Mouse (Mus musculus) E14TG2a.4 (cell line): Measurements from ENCODE around the gene Gm20388.

Source experiments
- H3K27me3 ChIP-seq: 2 replicates; pipeline ENCODE4 v1.6.1; 2014; ENCODE audit warnings: low read length, control low read depth; ENCODE audit not compliant: insufficient read depth
- H3K36me3 ChIP-seq: 2 replicates; pipeline ENCODE4 v1.6.1; 2014; ENCODE audit warnings: low read length, control low read depth; ENCODE audit not compliant: insufficient read depth
- H3K4me1 ChIP-seq: replicated peaks from 2 replicates; pipeline ENCODE4 v1.6.1; 2014; ENCODE audit warnings: low read depth, low read length, control low read depth
- H3K4me3 ChIP-seq: replicated peaks from 2 replicates; pipeline ENCODE4 v1.5.1; 2014; ENCODE audit warnings: mild to moderate bottlenecking, low read length
- H3K9me3 ChIP-seq: 2 replicates; pipeline ENCODE4 v1.6.1; 2014; ENCODE audit warnings: low read length, control low read depth
- CTCF ChIP-seq: conservative IDR thresholded peaks from 2 replicates; pipeline ENCODE4 v1.5.1; 2014; ENCODE audit warnings: low read length
- NANOG ChIP-seq: IDR thresholded peaks from 2 replicates; pipeline ENCODE4 v1.6.1; 2014; ENCODE audit warnings: borderline replicate concordance, low read length, mixed read lengths
- POU5F1 ChIP-seq: IDR thresholded peaks from 2 replicates; pipeline ENCODE4 v1.6.1; 2014; ENCODE audit warnings: low read length, borderline replicate concordance

The Gm20388 gene

GRCm38 (mm10) chr8:120368814-120369649 is 458.4 kb downstream of the Gm20388 start:
- Histone ChIP-seq H3K27me3 (no peaks in the 10 kb centered on the region), H3K4me3 (peak overlapping the region; percentile 64), H3K36me3 (no peaks in the 10 kb centered on the region), H3K9me3 (no peaks in the 10 kb centered on the region), H3K4me1 (peaks cover 70% of the 10 kb centered on the region)
- TF ChIP-seq NANOG, result no peak
- TF ChIP-seq CTCF, result no peak

GRCm38 (mm10) chr8:120369956-120370355 is 459.3 kb downstream of the Gm20388 start:
- peaks cover 70% of the 10 kb centered on the region for H3K4me1 ChIP-seq
- TF ChIP-seq NANOG (no peak), POU5F1 (no peak), CTCF (no peak)

GRCm38 (mm10) chr8:120370461-120370860 is 459.8 kb downstream of the Gm20388 start:
- Histone ChIP-seq H3K36me3 (no peaks in the 10 kb centered on the region), H3K4me3 (no peak overlapping the region), H3K27me3 (no peaks in the 10 kb centered on the region), H3K4me1 (peaks cover 70% of the 10 kb centered on the region), H3K9me3 (no peaks in the 10 kb centered on the region)
- TF ChIP-seq POU5F1 (no peak), NANOG (no peak), CTCF (no peak)

More at GRCm38 (mm10) chr8:120369956-120370355, 459.3 kb downstream of the Gm20388 start:
- Histone ChIP-seq H3K27me3 (no peaks in the 10 kb centered on the region), H3K4me3 (peak overlapping the region; percentile 64; the same call in 1 of the 2 replicates), H3K9me3 (no peaks in the 10 kb centered on the region), H3K36me3 (no peaks in the 10 kb centered on the region)

DNA sequence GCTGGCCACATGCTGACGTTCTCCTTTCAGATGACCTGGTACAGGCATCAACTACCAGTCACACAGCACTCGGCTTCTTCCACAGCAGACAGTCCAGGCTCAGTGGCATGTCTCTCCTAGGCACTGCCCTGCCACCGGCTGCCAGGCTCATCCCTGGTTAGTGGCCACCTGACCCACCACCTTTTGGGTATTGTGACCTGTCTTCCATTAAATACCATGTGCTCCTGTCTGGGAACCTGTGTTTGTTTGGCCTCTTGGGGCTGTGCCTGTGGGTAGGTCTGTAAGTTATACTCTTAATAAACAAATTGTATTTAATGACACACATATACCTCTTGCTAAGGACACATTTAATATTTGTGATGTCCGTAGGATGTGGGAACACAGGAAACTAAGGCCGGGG is 460.5 kb downstream of the Gm20388 start:
- Histone ChIP-seq H3K36me3 (no peaks in the 10 kb centered on the region), H3K4me1 (peaks cover 70% of the 10 kb centered on the region), H3K27me3 (no peaks in the 10 kb centered on the region), H3K9me3 (no peaks in the 10 kb centered on the region), H3K4me3 (no peak overlapping the region)
- no peak for TF ChIP-seq CTCF
- TF ChIP-seq POU5F1, result no peak
- TF ChIP-seq NANOG, result no peak

DNA sequence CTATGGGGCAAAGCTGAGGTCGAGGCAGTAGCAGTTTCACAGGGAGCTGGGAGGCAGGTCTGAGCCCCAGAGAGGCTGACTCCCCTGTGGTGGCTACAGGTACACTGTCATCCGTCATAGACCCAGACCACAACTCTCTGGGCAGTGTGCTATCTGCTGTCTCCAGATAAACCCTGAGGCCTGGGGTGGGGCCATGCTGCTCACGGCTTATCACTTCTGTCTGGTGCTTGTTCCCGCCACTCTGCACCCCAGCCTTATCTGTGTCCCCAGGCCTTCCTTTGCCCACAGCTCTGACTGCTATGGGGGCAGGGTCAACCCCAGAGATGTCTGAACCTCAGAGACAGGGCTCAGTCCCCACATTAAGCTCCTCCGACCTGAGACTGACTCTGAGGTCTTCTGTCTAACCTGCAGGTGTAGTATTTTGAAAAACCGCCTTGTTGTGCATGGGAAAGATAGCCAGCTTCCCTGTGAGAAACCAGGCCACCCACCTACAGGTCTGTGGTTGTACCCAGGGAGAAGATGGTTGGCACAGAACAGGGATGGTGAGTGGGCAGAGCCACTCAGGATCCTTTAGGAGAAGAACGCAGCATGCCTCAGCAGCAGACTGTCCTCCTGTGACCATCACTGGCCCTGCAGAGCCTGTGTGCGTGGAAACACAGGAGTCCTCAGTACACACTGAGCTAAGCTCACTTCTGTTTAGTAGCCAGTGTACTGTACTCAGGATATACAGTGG is 461.2 kb downstream of the Gm20388 start:
- Histone ChIP-seq H3K27me3 (no peaks in the 10 kb centered on the region), H3K9me3 (no peaks in the 10 kb centered on the region), H3K4me3 (no peak overlapping the region), H3K4me1 (peaks cover 70% of the 10 kb centered on the region), H3K36me3 (no peaks in the 10 kb centered on the region)
- TF ChIP-seq CTCF (no peak), POU5F1 (no peak), NANOG (no peak)

- peaks cover 71% of the 10 kb centered on the region for H3K4me1 ChIP-seq
- H3K27me3 ChIP-seq, result no peaks in the 10 kb centered on the region
- no peak overlapping the region for H3K4me3 ChIP-seq
- H3K36me3 ChIP-seq, result no peaks in the 10 kb centered on the region
- no peak for TF ChIP-seq POU5F1
- no peak for TF ChIP-seq NANOG
- TF ChIP-seq CTCF, result no peak
- H3K9me3 ChIP-seq, result no peaks in the 10 kb centered on the region
Measured at GRCm38 (mm10) chr8:120372684-120373083, 462.0 kb downstream of the Gm20388 start.

DNA sequence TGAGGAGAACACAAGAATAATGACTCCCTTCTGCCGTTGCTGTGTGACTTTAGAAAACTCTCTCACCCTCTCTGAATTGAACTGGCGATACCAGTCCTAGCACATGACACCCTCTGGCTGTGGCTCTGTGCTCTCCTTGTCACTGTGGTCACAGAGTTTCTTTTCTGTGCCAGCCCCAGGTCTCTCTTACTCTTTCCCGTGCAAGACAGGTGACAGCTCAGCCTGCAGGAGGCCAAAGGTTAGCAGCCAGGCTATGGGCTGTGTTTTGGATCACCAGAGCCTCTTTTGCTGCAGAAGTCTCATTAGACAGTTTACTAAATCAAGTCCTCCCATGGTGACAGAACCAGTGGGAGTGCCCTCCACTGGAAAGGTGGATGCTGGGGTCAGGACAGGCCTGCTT is 463.0 kb downstream of the Gm20388 start:
- H3K4me3 ChIP-seq, result no peak overlapping the region
- no peaks in the 10 kb centered on the region for H3K27me3 ChIP-seq
- peaks cover 73% of the 10 kb centered on the region for H3K4me1 ChIP-seq
- TF ChIP-seq CTCF (no peak), POU5F1 (no peak), NANOG (no peak)
- no peaks in the 10 kb centered on the region for H3K9me3 ChIP-seq
- no peaks in the 10 kb centered on the region for H3K36me3 ChIP-seq

DNA sequence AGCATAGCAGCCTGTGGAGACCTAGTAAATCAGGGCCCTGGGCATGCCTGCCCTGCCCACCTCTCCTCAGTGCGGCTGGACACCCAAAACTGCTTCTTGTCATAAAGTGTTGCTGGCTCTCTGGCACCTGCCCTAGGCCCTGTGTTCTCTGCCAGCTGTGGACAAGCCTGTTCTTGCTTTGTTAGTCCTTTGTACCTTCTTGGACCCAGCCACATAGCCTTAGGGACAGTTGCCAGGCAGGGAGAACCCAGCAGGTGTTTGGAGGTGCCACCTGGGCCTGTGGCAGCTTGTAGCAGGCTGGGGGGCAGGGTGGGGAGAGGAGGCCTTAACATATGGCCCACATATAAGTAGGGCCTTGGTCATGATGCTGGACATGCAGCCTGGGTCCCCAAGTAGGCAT is 463.4 kb downstream of the Gm20388 start:
- Histone ChIP-seq H3K36me3 (no peaks in the 10 kb centered on the region), H3K4me3 (peak overlapping the region; percentile 50), H3K4me1 (peaks cover 73% of the 10 kb centered on the region), H3K27me3 (no peaks in the 10 kb centered on the region), H3K9me3 (no peaks in the 10 kb centered on the region)
- TF ChIP-seq NANOG (no peak), POU5F1 (no peak), CTCF (no peak)
